Mouse (Mus musculus) liver, postnatal 0 days (tissue): ENCODE measurements around the gene Smg6.

ENCODE experiments used
- CTCF ChIP-seq: sonication (generic); IDR thresholded peaks from 2 replicates; pipeline ENCODE4 v1.5.1; 2016; ENCODE audit warnings: antibody characterized with exemption, low read depth
- EP300 ChIP-seq: IDR thresholded peaks from 2 replicates; pipeline ENCODE4 v1.6.1; 2016; ENCODE audit warnings: antibody characterized with exemption, low read depth, mild to moderate bottlenecking

- no peak for TF ChIP-seq CTCF
- TF ChIP-seq EP300 = no peak
Measured at GRCm38 (mm10) chr11:75166193-75166842, 240.7 kb downstream of the Smg6 start.
